ENCODE assay signal across 37 mouse cellular contexts in the genomic region with DNA sequence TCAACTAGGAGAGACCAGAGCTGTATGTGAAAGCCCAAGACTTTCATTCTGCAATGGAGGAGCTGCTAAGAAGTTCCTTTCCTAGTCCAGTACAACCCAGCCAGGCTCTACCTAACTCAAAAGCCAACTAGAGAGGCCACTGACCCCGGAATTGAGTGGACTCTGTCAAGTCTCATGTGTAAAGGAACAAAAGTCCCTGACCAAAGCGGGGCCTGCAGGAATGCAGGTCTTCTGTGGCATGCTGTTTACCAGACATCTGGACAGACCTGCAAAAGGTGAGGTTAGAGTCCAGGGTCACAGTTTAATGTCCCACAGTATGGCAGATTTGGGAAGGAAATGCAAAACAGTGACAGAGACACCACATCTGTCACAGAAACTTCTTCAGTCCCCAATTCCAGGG. TPM values are rescaled to one million over a fixed set of nuclear protein-coding genes. Genes with fewer than 3 reads are reported as not detected.
DNase-seq lines count a peak whose midpoint lies in the region; ATAC-seq lines count a peak whose summit lies in the region.
"Had no signal": no experiment of that assay in that cellular context is flagged by ENCODE, and none has a peak within 500 bp of the region (broad histone marks: within the 10 kb centered on the region; RNA-seq: fewer than 3 reads in every experiment).

No protein-coding gene starts in this region.

- peak; percentile 8 for DNase-seq in kidney, adult 18-20 months
- DNase-seq in liver, embryonic 11.5 days (ENCODE audit: low spot score): no peak
- no peak for DNase-seq in gastrocnemius, postnatal 4 days (ENCODE audit: low spot score in 2 of 2)
- DNase-seq in heart, embryonic 10.5 days (ENCODE audit: low spot score): no peak
- DNase-seq: adrenal gland, adult 8-10 months; cerebellum, adult 11-12 months; cerebellum, adult 9-11 months; gastrocnemius, adult 2 months; heart, postnatal 14 days; layer of hippocampus, adult 9-11 months; lung, adult 18-20 months; lung, postnatal 4 days; right cerebral cortex, adult 18-20 months; spleen, adult 18-20 months; thymus, postnatal 14 days had no signal

- ATAC-seq in kidney, embryonic 15.5 days (replicated peaks; ENCODE audit: low FRiP score): no peak
- no peak; the same call in 1 of the 2 replicates for ATAC-seq in liver, embryonic 12.5 days
- ATAC-seq in liver, embryonic 11.5 days (replicated peaks; ENCODE audit: low FRiP score): no peak
- ATAC-seq in liver, embryonic 16.5 days (ENCODE audit: low read depth): peak; percentile 60
- ATAC-seq: forebrain, embryonic 15.5 days; lung, postnatal 0 days had no signal

- H3K4me1 ChIP-seq in kidney, embryonic 15.5 days: no peaks in the 10 kb centered on the region
- peaks cover 17% of the 10 kb centered on the region; the same call in 1 of the 2 replicates for H3K4me1 ChIP-seq in liver, embryonic 12.5 days
- no peaks in the 10 kb centered on the region for H3K4me1 ChIP-seq in liver, embryonic 11.5 days (replicated peaks; ENCODE audit: control insufficient read depth, insufficient read depth, low read length)
- H3K4me1 ChIP-seq in liver, embryonic 16.5 days (ENCODE audit: control insufficient read depth, low read depth, low read length): peaks cover 4% of the 10 kb centered on the region
- no peaks in the 10 kb centered on the region for H3K4me1 ChIP-seq in heart, embryonic 10.5 days
- H3K4me1 ChIP-seq: embryonic facial prominence, embryonic 13.5 days; forebrain, embryonic 10.5 days; forebrain, embryonic 15.5 days; hindbrain, embryonic 15.5 days; megakaryocyte, embryonic 14.5 days; midbrain, embryonic 12.5 days had no signal

- no peaks in the 10 kb centered on the region for H3K36me3 ChIP-seq in kidney, embryonic 15.5 days
- no peaks in the 10 kb centered on the region for H3K36me3 ChIP-seq in liver, embryonic 12.5 days
- no peaks in the 10 kb centered on the region for H3K36me3 ChIP-seq in liver, embryonic 11.5 days (ENCODE audit: control insufficient read depth, insufficient read depth, low read length)
- no peaks in the 10 kb centered on the region for H3K36me3 ChIP-seq in liver, embryonic 16.5 days (ENCODE audit: control insufficient read depth, insufficient read depth)
- no peaks in the 10 kb centered on the region for H3K36me3 ChIP-seq in heart, embryonic 10.5 days
- H3K36me3 ChIP-seq: embryonic facial prominence, embryonic 13.5 days; forebrain, embryonic 10.5 days; forebrain, embryonic 15.5 days; G1E; hindbrain, embryonic 10.5 days; hindbrain, embryonic 15.5 days; midbrain, embryonic 12.5 days; neural tube, embryonic 12.5 days had no signal

- H3K4me2 ChIP-seq in kidney, embryonic 15.5 days: no peak overlapping the region
- no peak overlapping the region for H3K4me2 ChIP-seq in liver, embryonic 12.5 days
- H3K4me2 ChIP-seq in liver, embryonic 11.5 days: no peak overlapping the region
- no peak overlapping the region for H3K4me2 ChIP-seq in liver, embryonic 16.5 days (ENCODE audit: low read depth, low read length)
- H3K4me2 ChIP-seq: embryonic facial prominence, embryonic 13.5 days; forebrain, embryonic 15.5 days; hindbrain, embryonic 15.5 days; midbrain, embryonic 12.5 days; neural tube, embryonic 12.5 days had no signal

- H3K9ac ChIP-seq in kidney, embryonic 15.5 days: no peak overlapping the region
- H3K9ac ChIP-seq in liver, embryonic 12.5 days: no peak overlapping the region
- no peak overlapping the region for H3K9ac ChIP-seq in liver, embryonic 11.5 days (ENCODE audit: low read depth, low read length)
- no peak overlapping the region for H3K9ac ChIP-seq in liver, embryonic 16.5 days (ENCODE audit: low read depth, low read length)
- H3K9ac ChIP-seq: embryonic facial prominence, embryonic 13.5 days; forebrain, embryonic 15.5 days; hindbrain, embryonic 15.5 days; midbrain, embryonic 12.5 days; neural tube, embryonic 12.5 days had no signal

- H3K27me3 ChIP-seq in kidney, embryonic 15.5 days: no peaks in the 10 kb centered on the region
- H3K27me3 ChIP-seq in liver, embryonic 12.5 days (replicated peaks): no peaks in the 10 kb centered on the region
- H3K27me3 ChIP-seq in liver, embryonic 11.5 days (replicated peaks; ENCODE audit: control insufficient read depth, insufficient read depth, low read length): no peaks in the 10 kb centered on the region
- H3K27me3 ChIP-seq in liver, embryonic 16.5 days (ENCODE audit: control insufficient read depth, insufficient read depth, low read depth, low read length): no peaks in the 10 kb centered on the region
- H3K27me3 ChIP-seq in heart, embryonic 10.5 days (ENCODE audit: insufficient read depth, poor library complexity, severe bottlenecking): no peaks in the 10 kb centered on the region
- H3K27me3 ChIP-seq: embryonic facial prominence, embryonic 13.5 days; forebrain, embryonic 15.5 days; hindbrain, embryonic 15.5 days; midbrain, embryonic 12.5 days; neural tube, embryonic 12.5 days had no signal

- WGBS in kidney, embryonic 15.5 days: 92% methylated on average over 2 of the region's 2 CpGs
- 56% methylated on average over 2 of the region's 2 CpGs for WGBS in liver, embryonic 12.5 days (ENCODE audit: insufficient replicate concordance)
- 78% methylated on average over 2 of the region's 2 CpGs for WGBS in liver, embryonic 11.5 days
- WGBS in liver, embryonic 16.5 days (ENCODE audit: insufficient replicate concordance): 47% methylated on average over 2 of the region's 2 CpGs
- WGBS in heart, embryonic 10.5 days: 74% methylated on average over 2 of the region's 2 CpGs

- no peaks in the 10 kb centered on the region for H3K9me3 ChIP-seq in kidney, embryonic 15.5 days (replicated peaks)
- H3K9me3 ChIP-seq in liver, embryonic 12.5 days (replicated peaks): no peaks in the 10 kb centered on the region
- H3K9me3 ChIP-seq in liver, embryonic 11.5 days (ENCODE audit: control insufficient read depth, low read length): no peaks in the 10 kb centered on the region
- H3K9me3 ChIP-seq in liver, embryonic 16.5 days (replicated peaks; ENCODE audit: control insufficient read depth, low read length): no peaks in the 10 kb centered on the region
- no peaks in the 10 kb centered on the region for H3K9me3 ChIP-seq in heart, embryonic 10.5 days
- H3K9me3 ChIP-seq: embryonic facial prominence, embryonic 13.5 days; forebrain, embryonic 10.5 days; forebrain, embryonic 15.5 days; G1E; hindbrain, embryonic 10.5 days; hindbrain, embryonic 15.5 days; megakaryocyte, embryonic 14.5 days; midbrain, embryonic 12.5 days; neural tube, embryonic 12.5 days had no signal

- no peak overlapping the region for H3K4me3 ChIP-seq in kidney, embryonic 15.5 days (replicated peaks)
- no peak overlapping the region for H3K4me3 ChIP-seq in liver, embryonic 12.5 days
- H3K4me3 ChIP-seq in liver, embryonic 11.5 days (ENCODE audit: low read depth, low read length): no peak overlapping the region
- no peak overlapping the region for H3K4me3 ChIP-seq in liver, embryonic 16.5 days (ENCODE audit: low read depth, low read length)
- H3K4me3 ChIP-seq in heart, embryonic 10.5 days: no peak overlapping the region
- H3K4me3 ChIP-seq: embryonic facial prominence, embryonic 13.5 days; forebrain, embryonic 10.5 days; forebrain, embryonic 15.5 days; gastrocnemius, adult 2 months; hindbrain, embryonic 10.5 days; hindbrain, embryonic 15.5 days; megakaryocyte, embryonic 14.5 days; midbrain, embryonic 12.5 days; myocyte; neural tube, embryonic 12.5 days had no signal

- H3K27ac ChIP-seq in kidney, embryonic 15.5 days: no peak overlapping the region
- peak overlapping the region; percentile 54 for H3K27ac ChIP-seq in liver, embryonic 12.5 days
- H3K27ac ChIP-seq in liver, embryonic 11.5 days (ENCODE audit: low read depth, low read length): no peak overlapping the region
- peak overlapping the region; percentile 74 for H3K27ac ChIP-seq in liver, embryonic 16.5 days (ENCODE audit: low read length)
- H3K27ac ChIP-seq in heart, embryonic 10.5 days: no peak overlapping the region
- H3K27ac ChIP-seq: embryonic facial prominence, embryonic 13.5 days; forebrain, embryonic 10.5 days; forebrain, embryonic 15.5 days; gastrocnemius, adult 2 months; hindbrain, embryonic 10.5 days; hindbrain, embryonic 15.5 days; midbrain, embryonic 12.5 days; neural tube, embryonic 12.5 days had no signal

RNA-seq across cellular contexts. Expression of a gene that starts 11.0 kb away (rescaled TPM):
- 66.2 and 161 TPM in 2 replicates for polyA plus RNA-seq in kidney, embryonic 15.5 days (2015; fragmentation: Nextera tagmentation; extraction: Ambion mirVana)
- polyA plus RNA-seq in liver, embryonic 12.5 days (2016; fragmentation: Nextera tagmentation; extraction: Ambion mirVana): 2,820 and 2,901 TPM in 2 replicates
- 2,446 and 2,726 TPM in 2 replicates for polyA plus RNA-seq in liver, embryonic 11.5 days (2014; fragmentation: Nextera tagmentation; extraction: Ambion mirVana)
- 18,368 and 22,262 TPM in 2 replicates for polyA plus RNA-seq in liver, embryonic 16.5 days (2015; fragmentation: Nextera tagmentation; extraction: Ambion mirVana)
- 10 to 100 TPM; 24.5 to 82.3 TPM for total RNA-seq in gastrocnemius, postnatal 4 days (2021)
- 32.8 and 314 TPM in 2 replicates for polyA plus RNA-seq in heart, embryonic 10.5 days (2016; fragmentation: Nextera tagmentation; extraction: Ambion mirVana)
- polyA plus RNA-seq: myocyte had no signal

RNA-seq across cellular contexts. Expression of a gene that starts 11.1 kb away (rescaled TPM):
- polyA plus RNA-seq in kidney, embryonic 15.5 days (2015; fragmentation: Nextera tagmentation; extraction: Ambion mirVana): 1.1 and 3.9 TPM in 2 replicates
- polyA plus RNA-seq in liver, embryonic 12.5 days (2016; fragmentation: Nextera tagmentation; extraction: Ambion mirVana): 4.9 and 5.2 TPM in 2 replicates
- polyA plus RNA-seq in liver, embryonic 11.5 days (2014; fragmentation: Nextera tagmentation; extraction: Ambion mirVana): not detected in 2 replicates
- 1.8 and 3.4 TPM in 2 replicates for polyA plus RNA-seq in liver, embryonic 16.5 days (2015; fragmentation: Nextera tagmentation; extraction: Ambion mirVana)
- 1 to 10 TPM; 5.7 to 8.6 TPM for total RNA-seq in gastrocnemius, postnatal 4 days (2021)
- 0.90 TPM in 1 of 2 replicates, not detected in the other for polyA plus RNA-seq in heart, embryonic 10.5 days (2016; fragmentation: Nextera tagmentation; extraction: Ambion mirVana)
- total RNA-seq: common myeloid progenitor, adult 5-6 weeks; G1E; midbrain, postnatal 0 days had no signal
- polyA plus RNA-seq: forebrain, embryonic 10.5 days; frontal cortex, adult 2 months; G1E; heart, embryonic 14.5 days; hindbrain, embryonic 10.5 days; hindbrain, embryonic 15.5 days; intestine, embryonic 14.5 days; large intestine, adult 2 months; limb, embryonic 11.5 days; myocyte; urinary bladder, adult 2 months had no signal

RNA-seq across cellular contexts. Expression of a gene that starts 39.3 kb away (rescaled TPM):
- polyA plus RNA-seq in kidney, embryonic 15.5 days (2015; fragmentation: Nextera tagmentation; extraction: Ambion mirVana): 58.7 and 62.9 TPM in 2 replicates
- 30.3 and 31.5 TPM in 2 replicates for polyA plus RNA-seq in liver, embryonic 12.5 days (2016; fragmentation: Nextera tagmentation; extraction: Ambion mirVana)
- 49.7 and 50.4 TPM in 2 replicates for polyA plus RNA-seq in liver, embryonic 11.5 days (2014; fragmentation: Nextera tagmentation; extraction: Ambion mirVana)
- polyA plus RNA-seq in liver, embryonic 16.5 days (2015; fragmentation: Nextera tagmentation; extraction: Ambion mirVana): 16.9 and 17.2 TPM in 2 replicates
- 10 to 100 TPM; 19.8 to 22.3 TPM for total RNA-seq in gastrocnemius, postnatal 4 days (2021)
- polyA plus RNA-seq in heart, embryonic 10.5 days (2016; fragmentation: Nextera tagmentation; extraction: Ambion mirVana): 55.6 and 61.9 TPM in 2 replicates

Comparison
In these comparisons a context has a peak if more than half of its experiments do, and no peak if none do; other contexts are left out.
1. H3K27ac ChIP-seq: peak in liver, embryonic 12.5 days (single experiment) and liver, embryonic 16.5 days (single experiment); none in kidney, embryonic 15.5 days (single experiment), liver, embryonic 11.5 days (single experiment) and heart, embryonic 10.5 days (single experiment).